Mouse (Mus musculus) liver, embryonic 14.5 days (tissue): ENCODE measurements around the gene Ube2f. TPM values are rescaled to one million over a fixed set of nuclear protein-coding genes. Genes with fewer than 3 reads are reported as not detected.

Source experiments
- ATAC-seq: fragments of 200-750 bp; cut with Nextera tagmentation; 2 replicates; pipeline ENCODE4 v1.8.0; 2017; ENCODE audit warnings: moderate number of reproducible peaks, mild to moderate bottlenecking, moderate library complexity; ENCODE audit not compliant: insufficient read depth
- DNase-seq, 3 experiments: peaks; one replicate each; pipeline ENCODE4 v3.0.0-alpha.2; 2012 to 2013; ENCODE audit warnings: low read depth in 3 of 3, low spot score in 3 of 3
- H3K27ac ChIP-seq: fragments of 300-500 bp; sonication (generic); 2 replicates; pipeline ENCODE4 v1.5.1; 2014; ENCODE audit warnings: moderate library complexity, mild to moderate bottlenecking, control low read depth, inconsistent platforms
- H3K27me3 ChIP-seq: fragments of 300-500 bp; sonication (generic); 2 replicates; pipeline ENCODE4 v1.6.1; 2014; ENCODE audit warnings: mild to moderate bottlenecking, low read length, moderate library complexity; ENCODE audit not compliant: control insufficient read depth, insufficient read depth
- H3K36me3 ChIP-seq: fragments of 300-500 bp; sonication (generic); replicated peaks from 2 replicates; pipeline ENCODE4 v1.6.1; 2014; ENCODE audit warnings: low read depth; ENCODE audit not compliant: control insufficient read depth, insufficient read depth
- H3K4me1 ChIP-seq, 2 experiments: fragments of 200-500 bp in 1 of 2; fragments of 300-500 bp in 1 of 2; sonication (generic) in 1 of 2; replicated peaks; 2 replicates each; pipeline ENCODE4 v1.6.1; 2012 to 2014; ENCODE audit warnings: antibody characterized with exemption in 1 of 2, inconsistent platforms in 1 of 2, low read length in 1 of 2; ENCODE audit not compliant: control insufficient read depth in 2 of 2, insufficient read depth in 2 of 2
- H3K4me2 ChIP-seq: fragments of 300-500 bp; sonication (generic); 2 replicates; pipeline ENCODE4 v1.6.1; 2014; ENCODE audit warnings: low read depth, mild to moderate bottlenecking, control low read depth, moderate library complexity
- H3K4me3 ChIP-seq, 2 experiments: fragments of 200-500 bp in 1 of 2; fragments of 300-500 bp in 1 of 2; sonication (generic) in 1 of 2; 2 replicates each; pipeline ENCODE4 v1.5.1; 2012 to 2014; ENCODE audit warnings: low read depth in 2 of 2, low read length in 2 of 2, mild to moderate bottlenecking in 2 of 2, control low read depth in 1 of 2, inconsistent platforms in 1 of 2, moderate library complexity in 1 of 2; ENCODE audit not compliant: insufficient read depth in 1 of 2
- H3K9ac ChIP-seq: fragments of 300-500 bp; sonication (generic); replicated peaks from 2 replicates; pipeline ENCODE4 v1.6.1; 2014; ENCODE audit warnings: mild to moderate bottlenecking, control low read depth, moderate library complexity
- H3K9me3 ChIP-seq: fragments of 300-500 bp; sonication (generic); 2 replicates; pipeline ENCODE4 v1.6.1; 2016; ENCODE audit warnings: low read length, mixed read lengths; ENCODE audit not compliant: control insufficient read depth
- CTCF ChIP-seq: IDR thresholded peaks from 2 replicates; pipeline ENCODE4 v1.5.1; 2016; ENCODE audit warnings: antibody characterized with exemption, low read depth, control low read depth
- EP300 ChIP-seq: IDR thresholded peaks from 2 replicates; pipeline ENCODE4 v1.6.1; 2016; ENCODE audit warnings: antibody characterized with exemption, low read depth
- whole genome bisulfite sequencing: fragments of 180-500 bp; shearing (Covaris S2); extraction: QIAGEN DNeasy Blood & Tissue Kit; methylation state at CpG from one replicate; pipeline ENCODE4 v1.1.7; 2014; ENCODE audit not compliant: insufficient replicate concordance; 5-methylcytosine and 5-hydroxymethylcytosine counted together
- polyA plus RNA-seq, 2 experiments: library from polyadenylated mRNA; depleted of rRNA in 1 of 2; stranded (reverse) in 1 of 2; unstranded in 1 of 2; fragments of >200 nt; fragmentation: Nextera tagmentation in 1 of 2; extraction: Ambion mirVana in 1 of 2; gene quantifications; 2 replicates each; pipeline versions ENCODE4 v1.2.1 to v1.2.3; 2012 to 2014

The Ube2f gene
- polyA plus RNA-seq (2012; rRNA removed) (31.0 and 41.1 TPM in 2 replicates), polyA plus RNA-seq (2014; fragmentation: Nextera tagmentation; extraction: Ambion mirVana) (58.3 and 61.1 TPM in 2 replicates)

- peak within 1 kb of the TSS; percentile 91 for H3K4me2 ChIP-seq
- peak; percentile 97 for DNase-seq
- H3K4me3 ChIP-seq: peak within 1 kb of the TSS; percentile 95 to 99
- no peaks in the 10 kb centered on the region for H3K27me3 ChIP-seq
- peak; percentile 92 for ATAC-seq
- peaks cover 33 to 40% of the 10 kb centered on the region in 2 experiments for H3K4me1 ChIP-seq
- H3K9ac ChIP-seq: peak within 1 kb of the TSS; percentile 98
- under 1% methylated on average over 43 of the region's 43 CpGs for WGBS
- no peaks in the 10 kb centered on the region for H3K9me3 ChIP-seq
- peaks cover 2% of the 10 kb centered on the region; the same call in 1 of the 2 replicates for H3K36me3 ChIP-seq
- TF ChIP-seq CTCF: peak; percentile 69
- TF ChIP-seq EP300: peak; percentile 65
- H3K27ac ChIP-seq: peak within 1 kb of the TSS; percentile 94
These were observed at the start of gene Ube2f for GRCm38 (mm10) chr1:91249564-91250414. Gene Ube2f (plus strand): TSS chr1:91250304.

DNA sequence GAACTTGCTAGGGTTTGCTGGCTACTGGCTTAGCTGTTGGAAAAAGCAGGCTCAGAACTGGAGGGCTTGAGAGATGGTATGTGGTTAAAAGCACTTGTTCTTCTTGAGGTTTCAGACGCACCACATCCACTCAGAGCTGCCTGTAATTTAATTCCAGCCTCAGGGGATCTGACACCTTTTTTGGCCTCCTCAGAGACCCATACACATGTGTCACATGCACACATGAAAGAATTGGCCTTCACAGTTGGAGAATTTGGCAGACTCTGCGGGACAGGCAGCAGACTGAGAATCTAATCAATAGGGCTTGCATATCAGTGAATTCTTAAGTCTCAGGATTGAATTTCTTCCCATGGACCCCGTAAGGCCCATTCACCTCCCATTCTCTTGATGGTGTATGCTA is 49.0 kb upstream of the Ube2f start:
- Histone ChIP-seq H3K36me3 (no peaks in the 10 kb centered on the region), H3K4me1 (no peaks in the 10 kb centered on the region), H3K9me3 (no peaks in the 10 kb centered on the region), H3K27ac (no peak overlapping the region), H3K9ac (no peak overlapping the region), H3K4me3 (no peak overlapping the region), H3K27me3 (no peaks in the 10 kb centered on the region), H3K4me2 (no peak overlapping the region)
- TF ChIP-seq EP300: no peak
- TF ChIP-seq CTCF: no peak
- DNase-seq (no peak), ATAC-seq (no peak)
- WGBS: 53% methylated on average over 3 of the region's 3 CpGs

GRCm38 (mm10) chr1:91204221-91204765 is 45.8 kb upstream of the Ube2f start:
- H3K27me3 ChIP-seq: no peaks in the 10 kb centered on the region
- 0 out of 4 replicates have a peak, but pooled peaks cover 0 to 3% of the 10 kb centered on the region in 2 experiments for H3K4me1 ChIP-seq
- H3K27ac ChIP-seq: no peak overlapping the region
- no peak for TF ChIP-seq EP300
- TF ChIP-seq CTCF: no peak
- H3K4me2 ChIP-seq: no peak overlapping the region
- no peak overlapping the region for H3K9ac ChIP-seq
- 65% methylated on average over 5 of the region's 5 CpGs for WGBS
- H3K9me3 ChIP-seq: no peaks in the 10 kb centered on the region
- no peak for ATAC-seq
- no peak for DNase-seq
- no peak overlapping the region for H3K4me3 ChIP-seq
- no peaks in the 10 kb centered on the region for H3K36me3 ChIP-seq

DNA sequence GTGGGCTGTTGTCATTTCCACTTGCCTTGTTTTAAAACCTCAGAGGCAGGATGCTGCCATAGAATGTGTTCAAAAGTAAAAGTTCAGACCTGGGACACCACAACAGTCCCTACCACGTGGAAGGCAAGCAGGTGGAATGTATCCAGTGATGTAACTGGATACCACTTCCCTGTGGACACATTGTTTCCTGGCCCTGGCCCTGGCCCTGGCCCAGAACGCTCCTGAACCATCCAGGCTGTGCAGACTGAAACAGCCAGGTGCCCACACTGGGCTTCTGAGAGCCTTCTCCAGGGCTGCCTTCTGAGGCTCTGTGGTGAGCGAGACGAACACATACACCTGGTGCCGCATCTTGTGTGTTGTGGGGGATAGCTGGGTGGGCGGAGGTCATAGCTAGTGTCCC is 44.5 kb upstream of the Ube2f start:
- 69% methylated on average over 6 of the region's 6 CpGs for WGBS
- Histone ChIP-seq H3K9ac (no peak overlapping the region), H3K4me1 (0 out of 4 replicates have a peak, but pooled peaks cover 0 to 3% of the 10 kb centered on the region in 2 experiments), H3K27ac (no peak overlapping the region), H3K36me3 (no peaks in the 10 kb centered on the region), H3K27me3 (no peaks in the 10 kb centered on the region), H3K9me3 (no peaks in the 10 kb centered on the region), H3K4me2 (no peak overlapping the region), H3K4me3 (no peak overlapping the region)
- ATAC-seq (no peak), DNase-seq (no peak)
- TF ChIP-seq EP300 (no peak), CTCF (no peak)

GRCm38 (mm10) chr1:91206336-91206735 is 43.8 kb upstream of the Ube2f start:
- no peak for TF ChIP-seq CTCF
- no peak for TF ChIP-seq EP300
- 72% methylated on average over 8 of the region's 8 CpGs for WGBS
- ATAC-seq (no peak), DNase-seq (no peak)
- H3K4me1 ChIP-seq: 0 out of 4 replicates have a peak, but pooled peaks cover 0 to 3% of the 10 kb centered on the region in 2 experiments
- no peak overlapping the region for H3K9ac ChIP-seq
- no peak overlapping the region for H3K4me3 ChIP-seq
- no peak overlapping the region for H3K27ac ChIP-seq
- H3K27me3 ChIP-seq: no peaks in the 10 kb centered on the region
- H3K9me3 ChIP-seq: no peaks in the 10 kb centered on the region
- no peaks in the 10 kb centered on the region for H3K36me3 ChIP-seq
- no peak overlapping the region for H3K4me2 ChIP-seq
